Mouse (Mus musculus) cerebellum, adult 11 months (tissue): ENCODE results near the gene Tmed1.
"Not testable (repeated sequence)": the region's sequence is repeated elsewhere in the genome, so short reads cannot be mapped to it uniquely, and the experiment has no call there.

ENCODE experiments used
- DNase-seq: peaks from one replicate; pipeline ENCODE4 v3.0.0; 2022

Tmed1 gene

GRCm38 (mm10) chr9:21525142-21525936 lies 15.3 kb upstream of the Tmed1 start:
- no peak for DNase-seq

GRCm38 (mm10) chr9:21518690-21519089 lies 8.6 kb upstream of the Tmed1 start:
- DNase-seq, result not testable (repeated sequence)

GRCm38 (mm10) chr9:21517947-21518495 lies 8.0 kb upstream of the Tmed1 start:
- no peak for DNase-seq

GRCm38 (mm10) chr9:21513466-21513865 lies 3.4 kb upstream of the Tmed1 start:
- no peak for DNase-seq

DNA sequence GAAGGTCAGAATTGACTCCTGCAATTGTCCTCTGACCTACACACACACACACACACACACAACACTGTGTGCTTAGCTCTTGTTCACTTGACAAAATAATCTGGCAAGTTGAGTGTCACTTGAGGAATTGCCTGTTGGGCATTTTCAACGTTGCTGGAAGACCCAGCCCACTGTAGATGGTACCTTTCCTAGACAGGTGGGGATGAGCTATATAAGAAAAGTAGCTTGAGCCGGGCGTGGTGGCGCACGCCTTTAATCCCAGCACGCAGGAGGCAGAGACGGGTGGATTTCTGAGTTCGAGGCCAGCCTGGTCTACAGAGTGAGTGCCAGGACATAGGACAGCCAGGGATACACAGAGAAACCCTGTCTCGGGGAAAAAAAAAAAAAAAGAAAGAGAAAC lies 1.0 kb upstream of the Tmed1 start:
- DNase-seq, result no peak

DNA sequence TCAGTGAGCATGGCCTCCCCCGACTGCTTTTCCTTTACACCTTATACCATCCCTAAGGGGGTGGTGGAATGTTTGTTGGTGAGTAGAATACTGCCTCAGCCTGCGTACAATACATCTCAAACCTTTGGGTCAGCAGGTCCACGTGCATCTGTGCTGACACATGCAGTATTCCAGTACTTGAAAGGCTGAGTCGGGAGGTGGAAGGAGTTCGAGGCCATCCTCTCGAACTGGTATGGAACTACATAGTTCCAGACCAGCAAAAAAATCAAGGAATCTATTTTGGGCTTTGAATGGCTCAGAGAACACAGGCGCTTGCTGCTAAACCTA lies 600 bp upstream of the Tmed1 start:
- DNase-seq, result no peak

DNA sequence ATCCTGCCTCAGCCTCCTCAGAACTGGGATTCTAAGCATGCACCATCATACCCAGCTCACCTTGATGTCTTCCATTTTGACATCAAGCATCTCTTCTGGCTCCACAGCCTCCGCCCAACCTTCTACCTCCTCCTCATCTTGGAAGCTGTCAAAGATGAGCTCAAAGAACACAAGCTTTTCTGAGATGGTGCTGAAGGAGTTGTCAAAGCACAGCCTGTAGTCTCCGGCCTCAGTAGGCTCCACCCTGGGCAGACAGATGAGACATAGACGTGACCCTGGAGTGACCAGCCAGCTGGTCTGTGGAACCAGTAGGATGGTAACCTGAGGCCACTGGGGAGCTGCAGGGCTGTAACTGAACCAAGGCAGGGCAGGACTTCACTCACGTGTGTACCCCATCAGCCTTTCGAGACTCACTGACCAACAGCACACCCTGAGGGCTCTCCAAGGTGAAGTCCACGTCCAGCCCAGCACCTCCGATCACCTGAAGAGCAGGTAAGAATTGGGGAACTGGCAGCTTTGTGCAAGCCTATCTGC lies 1.1 kb downstream of the Tmed1 start:
- no peak for DNase-seq

DNA sequence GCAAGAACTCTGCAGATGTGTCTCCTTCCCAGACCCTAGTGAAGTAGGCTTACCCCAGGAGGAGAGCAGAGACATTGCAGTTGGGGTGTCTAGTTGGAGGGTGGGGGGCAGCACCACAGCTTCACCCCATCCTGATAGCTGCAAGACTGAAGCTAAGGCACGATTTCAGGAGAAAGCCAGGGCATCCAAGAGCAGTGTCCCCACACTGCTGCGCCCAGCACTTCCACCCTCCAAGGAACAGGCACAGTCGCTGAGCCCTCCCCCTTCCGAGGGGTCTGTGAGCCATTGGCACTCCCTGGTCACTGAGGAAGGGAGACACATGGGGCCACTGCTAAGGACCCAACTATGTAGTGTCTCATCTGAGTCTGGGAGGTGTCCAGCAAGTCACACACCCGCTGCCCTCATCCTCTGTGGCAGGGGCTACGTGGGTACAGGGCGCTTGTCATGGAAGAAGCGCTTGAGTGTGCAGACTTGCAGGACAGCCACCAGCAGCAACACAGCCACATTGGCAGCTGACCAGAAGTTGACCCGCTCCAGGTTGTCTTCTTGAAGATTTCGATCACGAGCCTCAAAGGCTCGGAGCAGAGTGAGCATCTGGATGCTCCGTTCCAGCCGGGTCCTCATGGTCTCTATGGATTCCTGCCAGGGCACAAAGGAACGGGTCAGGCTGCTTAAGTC lies 2.2 kb downstream of the Tmed1 start:
- no peak for DNase-seq

DNA sequence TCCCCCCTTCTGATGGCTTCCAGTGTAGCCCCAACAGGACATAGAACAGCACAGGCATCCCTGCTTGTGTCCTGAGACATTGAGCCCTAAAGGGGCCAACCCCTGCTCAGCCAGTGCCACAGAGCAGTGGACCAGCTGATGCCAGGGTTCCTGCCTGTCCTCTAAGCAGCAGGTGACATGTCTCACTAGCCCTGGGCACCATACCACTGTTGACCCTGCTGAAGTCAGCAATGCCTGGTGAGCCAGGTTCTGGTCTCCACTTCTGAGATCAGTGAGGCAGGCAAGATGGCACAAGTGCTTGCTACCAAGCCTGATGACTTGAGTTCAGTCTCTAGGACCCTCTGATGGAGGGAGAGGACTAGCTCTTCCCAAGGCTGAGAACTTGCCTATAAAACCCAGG lies 4.3 kb downstream of the Tmed1 start:
- no peak for DNase-seq

DNA sequence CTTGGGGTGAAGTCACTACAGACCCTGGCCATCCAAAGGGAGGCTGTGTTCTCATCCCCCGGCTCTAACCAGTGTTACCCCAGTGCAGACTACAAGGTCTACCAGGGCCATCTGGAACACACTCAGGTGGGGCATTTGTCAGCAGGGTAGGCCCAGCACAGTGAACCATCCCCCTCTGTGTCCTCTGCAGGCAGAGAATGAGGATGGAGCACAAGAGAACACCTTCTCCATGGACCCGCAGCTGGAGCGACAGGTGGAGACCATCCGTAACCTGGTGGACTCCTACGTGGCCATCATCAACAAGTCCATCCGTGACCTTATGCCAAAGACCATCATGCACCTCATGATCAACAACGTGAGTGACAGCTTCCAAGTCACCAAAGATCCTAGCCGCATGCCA lies 6.7 kb downstream of the Tmed1 start:
- DNase-seq, result no peak

GRCm38 (mm10) chr9:21498284-21498902 lies 11.7 kb downstream of the Tmed1 start:
- DNase-seq, result no peak

DNA sequence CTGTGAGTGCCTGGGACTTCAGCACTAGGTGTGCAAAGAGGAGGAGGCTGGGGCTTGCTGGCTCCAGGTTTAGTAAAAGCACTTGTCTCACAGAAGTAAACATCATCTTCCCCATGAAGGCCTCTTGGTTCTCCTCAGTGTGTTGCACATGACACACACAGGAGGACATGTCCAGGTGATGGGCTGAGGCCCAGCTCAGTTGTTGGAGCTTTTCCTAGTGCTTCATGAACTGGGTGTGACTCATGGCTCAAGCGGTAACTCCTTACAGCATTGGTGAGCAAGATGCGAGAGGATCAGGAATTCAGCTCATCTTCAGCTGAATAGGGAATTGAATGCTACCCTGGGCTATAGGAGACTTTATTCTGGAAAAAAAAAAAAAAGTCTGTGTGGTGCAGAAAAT lies 12.4 kb downstream of the Tmed1 start:
- DNase-seq, result no peak

DNA sequence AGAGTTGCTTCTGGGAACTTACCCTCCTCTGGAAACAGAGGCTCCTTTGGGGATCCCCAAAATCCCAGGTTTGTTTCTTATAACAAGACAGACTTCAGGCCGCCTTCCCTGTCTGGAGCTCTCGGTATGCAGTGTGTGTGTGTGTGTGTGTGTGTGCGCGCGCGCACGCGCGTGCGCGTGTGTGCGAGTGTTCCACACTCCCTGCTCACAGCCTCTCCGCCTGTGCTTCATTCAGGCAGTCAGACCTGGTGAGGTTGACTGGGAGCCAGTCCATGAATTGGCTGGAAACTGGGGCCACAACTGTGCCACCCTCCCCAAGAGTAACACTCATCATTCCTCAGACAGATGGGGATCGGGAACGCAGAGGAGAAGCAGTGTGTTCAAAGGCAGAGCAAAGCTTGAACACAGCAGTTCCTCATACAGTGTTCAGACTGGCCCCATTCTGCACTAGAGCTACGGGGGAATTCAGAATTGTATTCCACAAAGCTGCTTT lies 13.0 kb downstream of the Tmed1 start:
- DNase-seq, result no peak

DNA sequence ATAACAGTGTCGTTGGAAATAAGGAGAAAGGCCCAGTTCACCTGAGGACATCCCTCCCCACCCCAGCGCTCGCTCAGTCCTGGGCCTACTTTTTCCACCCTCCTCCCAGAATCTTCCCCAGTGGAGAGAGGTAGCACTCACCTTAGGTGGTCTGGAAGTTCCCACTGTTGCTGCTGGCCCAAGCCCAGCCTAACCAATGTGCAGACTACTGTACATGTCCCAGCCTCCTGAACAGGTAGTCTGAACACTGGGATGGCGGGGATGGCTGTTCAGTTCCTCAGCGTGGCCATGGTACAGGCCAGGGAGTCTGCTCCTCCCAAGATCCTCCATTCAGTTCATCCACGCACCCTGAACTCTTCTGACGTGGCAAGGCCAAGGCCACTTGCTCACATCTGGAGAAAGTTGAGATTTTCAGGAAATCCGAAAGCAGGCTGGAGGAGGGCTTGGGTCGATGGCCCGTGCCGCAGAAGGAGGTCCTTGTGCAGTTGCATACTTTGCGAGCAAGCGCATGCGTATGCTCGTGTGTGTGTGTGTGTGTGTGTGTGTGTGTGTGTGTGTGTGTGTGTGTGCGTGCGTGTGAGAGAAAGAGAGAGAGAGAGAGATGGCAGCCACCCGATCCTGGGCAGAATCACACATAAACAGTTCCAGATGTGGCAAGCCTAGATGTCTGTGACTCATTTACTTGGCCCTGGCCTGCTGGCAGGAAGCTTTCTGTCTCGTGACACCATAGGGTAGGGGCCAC lies 13.6 kb downstream of the Tmed1 start:
- no peak for DNase-seq

DNA sequence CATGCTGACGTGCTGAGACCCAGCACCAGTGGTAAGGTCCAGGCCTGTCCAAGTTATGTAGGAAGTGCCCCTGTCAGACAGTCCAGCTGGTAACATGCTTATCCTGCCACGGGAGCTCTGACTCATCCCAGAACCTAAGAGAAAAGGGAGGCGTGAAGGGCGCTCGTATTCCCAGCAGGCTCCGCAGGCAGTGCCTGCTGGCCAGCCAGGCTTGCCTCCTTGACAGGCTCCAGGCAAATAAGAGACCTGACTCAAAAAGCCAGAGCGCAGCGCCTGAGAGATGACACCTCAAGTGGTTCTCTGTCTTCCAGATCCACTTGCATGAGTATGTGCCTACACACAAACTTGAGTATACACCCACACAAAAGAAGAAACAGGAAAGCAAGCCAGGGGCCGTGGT lies 15.3 kb downstream of the Tmed1 start:
- DNase-seq, result no peak

- no peak for DNase-seq
These were observed 16.1 kb downstream of the Tmed1 start for GRCm38 (mm10) chr9:21493907-21494306.

- no peak for DNase-seq
These were observed 19.4 kb downstream of the Tmed1 start for GRCm38 (mm10) chr9:21490696-21491095.

DNA sequence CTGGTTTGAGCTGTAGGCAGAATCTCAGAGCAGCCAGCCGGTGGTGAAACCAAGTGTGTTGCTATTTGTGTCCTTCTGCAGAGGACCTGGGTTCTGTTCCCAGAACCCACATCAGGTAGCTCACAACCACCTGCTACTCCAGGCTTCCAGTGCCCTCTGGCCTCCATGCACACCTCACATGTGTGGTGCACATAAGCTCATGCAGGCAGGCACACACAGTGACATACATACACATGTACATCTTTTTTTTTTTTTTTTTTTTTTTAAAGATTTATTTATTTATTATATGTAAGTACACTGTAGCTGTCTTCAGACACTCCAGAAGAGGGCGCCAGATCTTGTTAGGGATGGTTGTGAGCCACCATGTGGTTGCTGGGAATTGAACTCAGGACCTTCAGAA lies 21.8 kb downstream of the Tmed1 start:
- not testable (repeated sequence) for DNase-seq

DNA sequence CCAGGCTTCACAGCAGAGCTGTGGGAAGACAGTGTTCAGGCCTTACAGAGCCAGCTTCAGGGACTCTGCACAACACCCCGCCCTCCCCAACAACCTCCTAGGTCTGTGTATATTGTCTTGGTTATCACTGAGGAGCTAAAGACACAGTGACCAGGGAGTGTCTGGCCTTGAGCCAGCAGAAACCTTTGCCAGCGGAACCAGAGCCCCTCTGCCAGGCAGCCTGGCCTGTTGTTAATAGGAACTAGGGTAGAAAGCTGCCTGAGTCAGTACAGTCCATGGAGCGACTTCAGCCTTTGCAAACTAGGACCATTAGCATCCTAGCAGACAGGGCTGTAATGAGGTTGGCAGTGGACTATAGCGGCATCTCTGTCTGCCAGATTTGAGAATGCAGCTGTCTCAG lies 26.0 kb downstream of the Tmed1 start:
- no peak for DNase-seq

DNA sequence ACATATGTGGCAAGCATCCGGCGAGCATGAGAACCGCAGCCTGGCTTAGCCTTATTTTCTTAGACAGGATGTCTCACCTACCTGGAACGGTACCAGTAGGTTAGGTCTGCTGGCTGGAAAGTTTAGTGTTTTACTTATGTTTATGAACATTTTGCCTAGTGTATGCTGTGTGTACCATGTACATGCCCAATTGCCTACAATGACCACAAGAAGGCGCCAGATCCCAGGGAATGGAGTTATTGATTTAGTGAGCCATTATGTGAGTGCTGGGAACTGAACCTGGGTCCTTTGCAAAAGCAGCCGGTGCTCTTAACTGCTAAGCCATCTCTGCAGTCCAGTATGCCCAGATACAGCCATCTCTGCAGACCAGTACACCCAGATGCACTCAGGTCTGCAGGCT lies 32.3 kb downstream of the Tmed1 start:
- DNase-seq, result no peak

- no peak for DNase-seq
These were observed 37.1 kb downstream of the Tmed1 start for GRCm38 (mm10) chr9:21472913-21473312.
